Mouse (Mus musculus) right cerebral cortex, postnatal 36 days (tissue): ENCODE results near the gene Med27.

Experiments
- DNase-seq, 2 experiments: peaks; one replicate each; pipeline ENCODE4 v3.0.0; 2022; ENCODE audit warnings: low spot score in 2 of 2, mixed read lengths in 1 of 2

Med27 gene

GRCm38 (mm10) chr2:29436376-29436775, 89.8 kb downstream of the Med27 start:
- no peak for DNase-seq

GRCm38 (mm10) chr2:29437111-29437510, 90.5 kb downstream of the Med27 start:
- no peak for DNase-seq

- DNase-seq: no peak
Observed at GRCm38 (mm10) chr2:29437861-29438529, 91.4 kb downstream of the Med27 start.

- DNase-seq: no peak
Observed at GRCm38 (mm10) chr2:29438530-29438862, 91.9 kb downstream of the Med27 start.

- DNase-seq: no peak
Observed at GRCm38 (mm10) chr2:29438986-29439385, 92.4 kb downstream of the Med27 start.

- no peak for DNase-seq
Observed at GRCm38 (mm10) chr2:29439396-29439795, 92.8 kb downstream of the Med27 start.

- DNase-seq: no peak
Observed at GRCm38 (mm10) chr2:29439857-29440502, 93.4 kb downstream of the Med27 start.

- no peak for DNase-seq
Observed at GRCm38 (mm10) chr2:29442275-29442674, 95.7 kb downstream of the Med27 start.

GRCm38 (mm10) chr2:29443626-29444217, 97.1 kb downstream of the Med27 start:
- DNase-seq: no peak

GRCm38 (mm10) chr2:29448476-29449002, 101.9 kb downstream of the Med27 start:
- DNase-seq: no peak

GRCm38 (mm10) chr2:29451368-29451999, 104.9 kb downstream of the Med27 start:
- DNase-seq: peak; percentile 45 to 51

GRCm38 (mm10) chr2:29453376-29453775, 106.8 kb downstream of the Med27 start:
- no peak for DNase-seq

- no peak for DNase-seq
Observed at GRCm38 (mm10) chr2:29456631-29457320, 110.2 kb downstream of the Med27 start.

GRCm38 (mm10) chr2:29457677-29458076, 111.1 kb downstream of the Med27 start:
- DNase-seq: no peak

GRCm38 (mm10) chr2:29458346-29458950, 111.8 kb downstream of the Med27 start:
- DNase-seq: no peak

GRCm38 (mm10) chr2:29459648-29460047, 113.0 kb downstream of the Med27 start:
- DNase-seq: no peak

- DNase-seq: no peak
Observed at GRCm38 (mm10) chr2:29461841-29462240, 115.2 kb downstream of the Med27 start.

- no peak for DNase-seq
Observed at GRCm38 (mm10) chr2:29463039-29463585, 116.5 kb downstream of the Med27 start.

- peak; percentile 39 to 59 for DNase-seq
Observed at GRCm38 (mm10) chr2:29464851-29465648, 118.4 kb downstream of the Med27 start.

- DNase-seq: no peak
Observed at GRCm38 (mm10) chr2:29465649-29466137, 119.1 kb downstream of the Med27 start.
